Mouse (Mus musculus) megakaryocyte-erythroid progenitor cell, adult 5 weeks (primary cell): ENCODE results near the gene Bphl. TPM values are rescaled to one million over a fixed set of nuclear protein-coding genes. Genes with fewer than 3 reads are reported as not detected.

Experiments
- polyA plus RNA-seq: library from polyadenylated mRNA; stranded (reverse); fragments of >175 nt; gene quantifications from 2 replicates; pipeline ENCODE4 v1.2.3, GENCODE M21; 2012

Bphl gene
- polyA plus RNA-seq = 22.5 and 26.9 TPM in 2 replicates

DNA sequence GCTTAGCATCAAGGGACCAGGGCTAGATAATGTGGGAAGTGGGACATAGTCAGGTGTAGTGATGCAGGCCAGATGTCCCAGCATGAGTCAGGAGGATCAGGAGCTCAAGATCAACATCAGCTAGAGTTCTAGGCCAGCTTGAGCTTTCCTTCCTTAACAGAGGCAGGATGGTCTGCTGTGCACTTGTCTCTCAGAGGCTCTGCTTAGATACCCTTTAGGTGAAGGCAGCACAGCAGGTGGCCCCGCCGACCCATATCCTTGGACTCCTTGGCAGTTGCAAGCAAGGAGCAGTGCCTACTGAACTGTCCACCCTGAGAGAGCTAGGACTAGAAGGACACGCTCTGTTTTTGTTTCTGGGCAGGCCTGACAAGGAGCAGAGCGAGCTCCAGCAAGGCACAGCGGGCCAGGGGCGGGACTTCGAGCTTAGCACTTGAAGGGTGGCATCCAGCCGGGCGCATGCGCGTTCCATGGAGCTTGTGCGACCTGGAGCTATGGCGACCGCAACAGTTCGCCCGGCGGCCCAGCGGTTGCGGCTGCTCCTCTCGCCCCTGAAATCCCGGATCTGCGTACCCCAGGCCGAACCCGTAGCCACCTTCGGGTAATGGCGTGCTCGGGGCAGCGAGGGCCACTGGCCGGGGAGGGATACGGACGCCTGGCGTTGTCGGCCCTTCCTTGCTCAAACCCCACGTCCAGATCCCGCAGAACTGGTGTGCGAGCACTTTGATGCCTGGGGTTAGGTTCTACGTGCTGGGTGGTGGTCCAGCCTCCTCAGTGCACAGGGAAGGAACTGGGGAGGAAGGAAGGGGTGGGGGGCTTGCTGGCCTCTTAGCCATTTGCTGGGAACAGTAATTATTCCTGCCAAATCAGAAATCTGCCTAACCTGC, at the start of gene Bphl:
Gene Bphl (plus strand): TSS at position 426 of the 884 bp plus-strand sequence.

DNA sequence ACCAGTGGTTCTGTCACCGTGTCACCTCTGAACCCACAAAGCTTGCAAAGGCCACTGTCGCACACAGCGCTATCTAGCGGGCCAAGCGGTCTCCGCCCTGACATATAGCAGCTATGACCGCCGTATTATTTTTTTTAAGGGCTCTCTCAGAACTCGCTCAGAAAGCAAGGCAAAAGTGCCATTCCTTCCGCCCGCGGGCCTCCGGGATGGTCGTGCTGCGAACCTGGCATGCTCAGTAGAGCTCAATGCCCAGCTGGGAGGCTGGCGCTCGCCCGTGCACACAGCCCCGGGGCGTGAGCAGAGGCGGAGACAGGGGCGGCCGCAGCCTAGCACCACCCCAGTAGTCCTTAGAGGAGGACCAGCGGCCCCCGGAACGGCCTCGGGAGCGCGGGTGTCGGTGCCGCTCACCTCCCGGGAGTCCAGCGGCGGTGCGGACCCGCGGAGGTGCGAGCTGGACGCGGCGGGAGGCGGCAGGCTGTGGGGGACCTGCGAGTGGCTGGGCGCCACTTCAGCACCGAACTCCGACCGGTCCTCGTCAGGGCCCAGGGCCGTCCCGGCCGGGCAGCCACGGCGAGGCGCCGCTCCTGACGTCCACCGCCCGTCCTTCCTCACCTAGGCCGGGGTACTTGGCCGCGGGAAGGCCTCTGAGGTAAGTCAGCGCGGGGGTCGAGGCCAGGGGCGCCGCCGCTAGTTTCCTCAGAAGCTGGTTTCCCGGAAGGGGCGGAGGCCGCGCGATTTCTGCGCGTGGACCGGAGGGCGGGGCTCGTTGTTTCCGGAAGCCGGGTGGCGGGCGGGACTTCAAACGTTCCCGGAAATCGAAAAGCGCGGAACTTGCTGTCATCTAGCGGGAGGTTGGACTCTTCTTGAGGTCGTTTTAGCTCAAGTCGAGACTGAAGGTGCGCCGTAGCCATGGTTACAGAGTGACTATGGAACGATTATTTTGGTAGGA, 35.1 kb upstream of the Bphl start, which contains the start of the genes Ripk1 and Serpinb6a:
Gene Ripk1 (plus strand): TSS at position 306 of the 949 bp plus-strand sequence.
Gene Serpinb6a (minus strand): TSS at position 737 of the 949 bp plus-strand sequence.

DNA sequence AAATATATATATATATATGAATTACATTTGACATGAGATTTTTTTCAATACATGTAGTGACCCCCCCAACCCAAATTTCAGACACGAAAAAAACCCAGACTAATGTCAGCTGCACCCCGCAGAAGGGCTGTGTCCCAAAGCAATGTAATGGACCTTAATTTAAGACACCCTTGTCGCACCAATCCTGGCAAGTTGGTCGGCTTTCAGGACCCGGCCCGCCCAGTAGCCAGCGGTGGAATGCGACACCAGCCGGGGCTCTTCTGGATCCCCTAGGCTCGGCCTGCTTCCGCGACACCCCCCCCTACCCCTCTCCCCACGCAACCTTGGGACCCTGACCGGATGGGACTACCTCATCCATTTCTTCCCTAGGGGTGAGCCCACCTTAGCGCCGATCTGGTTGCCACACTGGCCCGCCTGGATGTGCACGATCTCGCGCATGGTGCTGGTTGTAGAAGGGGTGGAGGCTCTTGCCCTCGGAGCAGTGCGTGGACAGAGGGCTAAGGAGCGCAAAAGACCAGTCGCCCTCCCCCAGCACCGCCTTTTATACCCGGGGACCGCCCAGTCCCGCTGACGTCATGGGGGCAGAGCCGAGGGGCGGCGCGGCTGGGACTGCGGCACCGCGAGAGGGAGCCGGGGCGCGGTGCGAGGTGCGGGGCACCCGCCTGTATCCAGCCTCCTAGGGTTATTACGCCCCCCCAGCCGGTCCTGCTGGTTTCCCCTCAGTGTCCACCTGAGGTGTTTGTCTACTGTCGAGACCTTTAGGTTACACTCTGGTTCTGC, 40.3 kb downstream of the Bphl start, which contains the start of gene Tubb2a:
Gene Tubb2a (minus strand): TSS at position 516 of the 780 bp plus-strand sequence.

Other genes starting within 250 kb of the Bphl start
- gene Serpinb6e, start 194.2 kb upstream of the Bphl start, polyA plus RNA-seq = not detected in 2 replicates
- not detected in 2 replicates for gene Serpinb6c, start 131.9 kb upstream of the Bphl start, polyA plus RNA-seq
- 1.6 and 1.9 TPM in 2 replicates for gene Nqo2, start 72.9 kb upstream of the Bphl start, polyA plus RNA-seq
- 10.1 and 11.1 TPM in 2 replicates for gene Ripk1, start 35.2 kb upstream of the Bphl start, polyA plus RNA-seq
- 5.8 and 6.0 TPM in 2 replicates for gene Serpinb6a, start 34.8 kb upstream of the Bphl start, polyA plus RNA-seq
- gene Tubb2a, start 40.4 kb downstream of the Bphl start, polyA plus RNA-seq = 19.7 and 22.8 TPM in 2 replicates
- 1.2 and 1.3 TPM in 2 replicates for gene Tubb2b, start 92.9 kb downstream of the Bphl start, polyA plus RNA-seq
- gene Psmg4, start 125.4 kb downstream of the Bphl start, polyA plus RNA-seq = 50.6 and 51.4 TPM in 2 replicates